8 mouse cellular contexts compared by ENCODE assay signal in genomic region chr8:92357398-92357981, GRCm38 (mm10). TPM values are rescaled to one million over a fixed set of nuclear protein-coding genes. Genes with fewer than 3 reads are reported as not detected.
A peak's percentile ranks its signal among the peaks of the same experiment; 100 is the strongest.
DNase-seq lines count a peak whose midpoint lies in the region; ATAC-seq and TF ChIP-seq lines count a peak whose summit lies in the region.

TSS of gene Irx5 (plus strand) at chr8:92357625.

- H3K27me3 ChIP-seq in liver, embryonic 14.5 days (ENCODE audit: control insufficient read depth, insufficient read depth, low read length) = peaks cover 62% of the 10 kb centered on the region
- peaks cover 64% of the 10 kb centered on the region for H3K27me3 ChIP-seq in neural tube, embryonic 13.5 days

- no peak within 1 kb of the TSS for H3K27ac ChIP-seq in liver, embryonic 14.5 days
- peak within 1 kb of the TSS; percentile 92 for H3K27ac ChIP-seq in neural tube, embryonic 13.5 days (replicated peaks)

- 2% methylated on average over 36 of the region's 47 CpGs for WGBS in liver, embryonic 14.5 days (ENCODE audit: insufficient replicate concordance)
- under 1% methylated on average over 46 of the region's 47 CpGs for WGBS in neural tube, embryonic 13.5 days

- TF ChIP-seq CTCF in liver, embryonic 14.5 days (IDR thresholded peaks at IDR 0.05; ENCODE audit: low read depth) = no peak

- no peak for ATAC-seq in liver, embryonic 14.5 days (ENCODE audit: insufficient read depth)
- peak; percentile 38 for ATAC-seq in neural tube, embryonic 13.5 days (ENCODE audit: low read depth)

- intact Hi-C loops in gastrocnemius, postnatal 36 days (cut with DNase I) = loop anchor here (5.0 kb wide), 3 partner anchors 555 to 975 kb away; partner anchors contain the start of gene Irx3

- no peak within 1 kb of the TSS for H3K9ac ChIP-seq in liver, embryonic 14.5 days (replicated peaks)
- H3K9ac ChIP-seq in neural tube, embryonic 13.5 days = peak within 1 kb of the TSS; percentile 72

- DNase-seq in right cerebral cortex, postnatal 4 days = peak; percentile 30
- no peak for DNase-seq in right cerebral cortex, adult 18-20 months
- peak; percentile 59 to 66 for DNase-seq in cerebellum, postnatal 14 days
- peak; percentile 32 to 42 for DNase-seq in gastrocnemius, postnatal 36 days
- DNase-seq in induced T-regulatory cell, adult 2 months (ENCODE audit: low read depth) = peak; percentile 38
- no peak for DNase-seq in liver, embryonic 14.5 days (ENCODE audit: low read depth in 3 of 3, low spot score in 3 of 3)
- no peak for DNase-seq in left cerebral cortex, adult 18-20 months (ENCODE audit: low spot score in 2 of 2)

- peaks cover 4 to 6% of the 10 kb centered on the region in 2 experiments; a peak in 3 of 4 replicates for H3K4me1 ChIP-seq in liver, embryonic 14.5 days (replicated peaks; ENCODE audit: control insufficient read depth in 2 of 2, insufficient read depth in 2 of 2, low read length in 1 of 2)
- peaks cover 78% of the 10 kb centered on the region for H3K4me1 ChIP-seq in neural tube, embryonic 13.5 days (replicated peaks)

- H3K4me2 ChIP-seq in liver, embryonic 14.5 days (ENCODE audit: low read depth) = peak within 1 kb of the TSS; percentile 89
- H3K4me2 ChIP-seq in neural tube, embryonic 13.5 days = peak within 1 kb of the TSS; percentile 78

- TF ChIP-seq EP300 in liver, embryonic 14.5 days (IDR thresholded peaks at IDR 0.05; ENCODE audit: low read depth) = no peak

- H3K9me3 ChIP-seq in liver, embryonic 14.5 days (ENCODE audit: control insufficient read depth, low read length) = no peaks in the 10 kb centered on the region
- H3K9me3 ChIP-seq in neural tube, embryonic 13.5 days = no peaks in the 10 kb centered on the region

- no peaks in the 10 kb centered on the region for H3K36me3 ChIP-seq in liver, embryonic 14.5 days (replicated peaks; ENCODE audit: control insufficient read depth, insufficient read depth, low read depth)
- no peaks in the 10 kb centered on the region for H3K36me3 ChIP-seq in neural tube, embryonic 13.5 days

- H3K4me3 ChIP-seq in liver, embryonic 14.5 days (ENCODE audit: insufficient read depth in 1 of 2, low read depth in 2 of 2, low read length in 2 of 2) = peak within 1 kb of the TSS; percentile 52 to 68
- H3K4me3 ChIP-seq in neural tube, embryonic 13.5 days = peak within 1 kb of the TSS; percentile 65

RNA-seq across cellular contexts. Expression of gene Irx5, which starts in this region (rescaled TPM):
- total RNA-seq in gastrocnemius, postnatal 36 days (2021) = not detected
- polyA plus RNA-seq in liver, embryonic 14.5 days (2012; rRNA removed) = 0.04 TPM in 2 replicates
- polyA plus RNA-seq in liver, embryonic 14.5 days (2014; fragmentation: Nextera tagmentation; extraction: Ambion mirVana) = not detected in 2 replicates
- polyA plus RNA-seq in neural tube, embryonic 13.5 days (2015; fragmentation: Nextera tagmentation; extraction: Ambion mirVana) = 8.5 and 9.9 TPM in 2 replicates
- under 1 TPM in 1 of 2 experiments, not detected in 1; 0.14 TPM for total RNA-seq in left cerebral cortex, adult 18-20 months (2021)

Comparison
In these comparisons a context has a peak if more than half of its experiments do, and no peak if none do; other contexts are left out.
1. DNase-seq: peak in right cerebral cortex, postnatal 4 days (single experiment), cerebellum, postnatal 14 days (2 of 2) and induced T-regulatory cell, adult 2 months (single experiment); none in right cerebral cortex, adult 18-20 months (single experiment), liver, embryonic 14.5 days (0 of 3) and left cerebral cortex, adult 18-20 months (0 of 2).
2. Peak in DNase-seq in gastrocnemius, postnatal 36 days; RNA of the gene not detected or under 1 TPM.